Mouse (Mus musculus) thymus, postnatal 0 days (tissue): ENCODE results near the gene Gp1ba. TPM values are rescaled to one million over a fixed set of nuclear protein-coding genes. Genes with fewer than 3 reads are reported as not detected.

ENCODE experiments used
- DNase-seq: peaks from one replicate; pipeline ENCODE4 v3.0.0-alpha.2; 2015; ENCODE audit warnings: low spot score
- polyA plus RNA-seq: library from polyadenylated mRNA; unstranded; fragments of >200 nt; fragmentation: Nextera tagmentation; extraction: Ambion mirVana; gene quantifications from 2 replicates; pipeline ENCODE4 v1.2.1, GENCODE M21; 2015

Gene Gp1ba
- polyA plus RNA-seq, 1 experiment from 2014 or later: 0.13 TPM

GRCm38 (mm10) chr11:70628431-70628830 lies 10.5 kb upstream of the Gp1ba start:
- no peak for DNase-seq

DNA sequence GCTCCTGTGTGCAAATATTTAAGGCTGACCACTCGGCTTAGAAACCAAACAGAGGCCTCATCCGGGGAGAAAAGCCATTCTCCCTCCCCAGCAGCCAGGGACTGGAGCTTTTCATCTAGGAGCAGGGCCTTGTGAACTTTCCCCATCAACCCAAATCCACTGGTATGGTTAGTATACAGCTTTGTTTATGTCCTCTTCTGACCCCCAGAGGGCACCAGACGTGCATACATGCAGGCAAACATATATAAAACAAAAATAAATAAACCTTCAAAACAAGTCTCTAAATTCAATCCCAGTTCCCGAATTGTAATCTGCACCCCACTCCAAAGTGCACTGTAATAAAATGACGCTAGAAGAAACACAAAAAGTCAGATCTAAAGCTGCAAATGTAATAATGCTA lies 9.4 kb upstream of the Gp1ba start:
- DNase-seq: peak; percentile 59

DNA sequence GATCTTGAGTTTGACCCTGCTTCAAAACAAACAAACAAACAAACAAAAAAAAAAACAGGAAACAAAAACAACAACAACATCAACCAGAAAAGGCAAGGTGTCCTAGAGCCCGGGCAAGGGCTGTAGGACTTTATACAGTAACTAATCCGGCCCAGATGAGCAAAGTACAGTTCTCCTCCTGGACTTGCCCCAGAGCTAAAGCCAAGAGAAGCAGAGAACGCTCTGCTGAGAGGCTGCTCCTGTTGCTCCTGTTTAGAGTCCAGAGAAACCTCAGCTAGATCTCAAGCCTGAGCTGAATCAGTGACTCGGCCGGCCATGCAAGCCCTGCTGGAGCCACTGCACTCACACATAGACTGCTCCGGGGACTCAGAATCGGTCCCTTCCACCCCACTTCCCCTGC lies 8.8 kb upstream of the Gp1ba start:
- DNase-seq: no peak

DNA sequence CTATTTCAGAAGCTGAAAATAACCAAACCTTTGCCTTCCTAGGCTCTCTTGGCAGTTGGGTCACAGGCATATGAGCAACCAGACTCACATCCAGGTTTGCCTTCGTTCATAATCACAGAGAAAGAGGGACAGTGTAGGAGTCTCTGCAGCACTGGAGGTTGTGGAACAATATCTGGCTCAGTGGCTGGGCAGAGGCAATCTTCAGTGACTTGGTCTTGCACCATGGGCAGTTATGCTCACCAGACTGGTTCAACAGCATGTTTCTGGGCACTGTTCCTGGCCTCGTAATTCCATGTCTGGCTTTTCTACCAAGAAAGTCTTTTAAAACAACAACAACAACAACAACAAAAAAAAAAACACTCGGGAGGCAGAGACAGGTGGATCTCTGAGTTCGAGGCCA lies 3.3 kb upstream of the Gp1ba start:
- no peak for DNase-seq

DNA sequence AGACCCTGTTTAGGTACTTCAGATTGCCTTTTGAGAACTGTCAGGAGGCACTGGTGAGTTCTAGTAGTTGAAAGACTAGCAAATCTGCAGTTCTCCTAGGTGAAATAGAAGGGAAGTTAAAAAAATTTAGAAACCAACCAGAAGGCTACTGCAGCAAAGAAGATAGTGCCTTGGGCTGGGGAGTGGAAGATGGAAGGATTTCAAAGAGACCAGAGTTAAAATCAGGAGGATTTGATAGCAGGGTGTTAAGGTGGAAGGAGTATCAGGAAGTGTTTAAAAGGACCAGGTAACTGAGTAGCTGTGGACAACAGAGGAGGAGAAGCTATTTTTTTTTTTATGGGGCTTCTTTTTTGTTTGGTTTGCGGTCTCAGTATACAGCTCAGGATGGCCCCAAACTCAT lies 1.2 kb upstream of the Gp1ba start:
- no peak for DNase-seq

DNA sequence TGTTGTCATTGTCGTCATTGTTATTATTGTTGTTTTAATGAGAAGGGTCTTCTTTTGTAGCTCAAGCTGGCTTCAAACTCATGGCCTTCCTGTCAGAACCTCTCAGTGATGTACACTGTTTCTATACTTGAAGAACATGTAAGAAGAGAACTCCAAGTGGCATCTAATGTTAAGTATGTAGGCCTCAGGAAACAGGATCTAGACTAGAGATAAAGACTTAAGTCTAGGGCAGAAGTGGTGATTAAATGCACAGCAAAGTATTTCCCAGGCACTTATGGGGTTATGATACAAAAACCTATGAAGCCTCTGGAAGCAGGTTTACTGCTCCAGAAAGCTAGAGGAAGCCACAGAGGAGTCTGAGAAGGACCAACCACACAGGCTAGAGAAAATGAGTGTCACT lies 629 bp upstream of the Gp1ba start:
- DNase-seq: no peak

GRCm38 (mm10) chr11:70639976-70640375 lies 1.1 kb downstream of the Gp1ba start:
- no peak for DNase-seq

GRCm38 (mm10) chr11:70641241-70641640 lies 2.3 kb downstream of the Gp1ba start:
- no peak for DNase-seq

DNA sequence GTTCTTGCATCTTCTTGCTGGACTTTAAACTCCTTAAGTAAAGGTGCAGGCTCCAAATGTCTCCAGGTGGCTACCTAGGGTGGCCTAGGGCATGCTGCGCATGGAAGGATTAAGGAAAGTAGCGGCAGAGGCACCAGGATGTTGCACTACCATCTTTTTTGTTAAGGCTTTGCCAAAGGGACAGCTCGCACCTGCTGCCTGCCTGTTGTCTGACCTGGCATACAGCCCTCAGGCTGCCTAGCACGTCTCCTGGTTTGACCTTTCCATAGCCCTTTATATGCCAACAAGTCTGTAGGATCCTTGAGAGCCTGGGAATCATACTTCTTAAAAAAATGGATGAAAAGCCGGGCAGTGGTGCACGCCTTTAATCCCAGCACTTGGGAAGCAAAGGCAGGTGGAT lies 4.1 kb downstream of the Gp1ba start:
- no peak for DNase-seq

DNA sequence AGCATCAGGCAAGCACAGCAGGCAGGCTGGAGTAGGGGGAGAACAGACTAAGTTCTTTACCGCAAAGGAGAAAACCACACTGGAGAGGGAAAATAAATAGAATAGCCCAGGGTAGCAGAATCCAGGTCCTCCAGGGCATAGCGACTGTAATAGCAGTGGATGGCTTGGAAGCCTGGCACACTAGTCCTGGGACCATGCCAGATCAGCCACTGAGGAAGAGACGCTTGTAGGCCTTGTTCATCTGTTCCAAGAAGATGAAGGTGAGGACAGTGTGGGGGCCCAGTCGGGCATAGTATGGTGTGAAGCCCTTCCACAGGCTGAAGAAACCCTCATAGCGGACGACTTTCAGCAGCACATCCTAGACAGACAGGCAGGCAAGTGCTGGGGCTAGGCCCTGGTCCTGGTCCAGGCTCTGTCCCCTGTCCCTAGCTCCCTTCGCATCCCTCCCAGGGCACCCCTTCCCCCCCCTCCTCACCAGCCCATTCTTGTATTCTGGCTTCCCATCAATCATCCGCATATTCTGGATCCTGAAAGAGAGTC lies 5.7 kb downstream of the Gp1ba start:
- no peak for DNase-seq

DNA sequence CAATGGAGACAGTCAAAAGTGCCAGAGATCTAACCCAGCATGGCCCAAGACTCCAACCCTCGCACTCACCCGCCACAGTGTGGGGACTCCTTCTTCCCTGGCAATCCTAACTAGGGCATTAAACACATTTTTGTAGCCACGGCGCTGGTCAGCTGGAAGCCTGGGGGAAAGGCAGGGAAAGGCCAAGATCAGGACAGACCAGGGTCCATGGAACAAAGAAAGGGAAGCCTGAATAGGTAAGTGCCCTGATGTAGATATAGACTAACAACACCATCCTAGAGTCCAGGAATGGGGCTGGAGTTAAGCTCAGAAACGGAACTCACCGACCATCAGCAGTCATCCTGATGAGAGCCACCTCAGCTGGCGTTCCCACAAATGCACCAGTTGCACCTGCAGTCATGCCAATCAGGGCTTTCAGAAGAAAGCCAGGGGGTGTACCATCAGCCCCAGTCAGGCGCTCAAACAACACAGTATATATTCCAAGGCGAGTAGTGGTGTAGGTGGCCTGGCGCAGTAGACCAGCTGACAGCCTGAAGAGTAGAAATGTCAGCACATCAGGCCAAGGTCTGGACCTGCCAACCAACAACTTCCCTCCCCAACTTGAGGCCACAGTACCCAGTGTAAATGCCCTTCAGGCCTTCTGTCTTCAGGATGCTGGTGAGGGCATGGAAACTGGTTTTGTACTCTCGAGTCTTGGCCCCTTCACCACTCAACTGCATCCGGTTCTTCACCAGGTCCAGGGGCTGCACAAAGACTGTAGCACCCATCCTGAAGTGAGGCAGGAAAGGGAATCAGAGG lies 6.7 kb downstream of the Gp1ba start:
- no peak for DNase-seq

DNA sequence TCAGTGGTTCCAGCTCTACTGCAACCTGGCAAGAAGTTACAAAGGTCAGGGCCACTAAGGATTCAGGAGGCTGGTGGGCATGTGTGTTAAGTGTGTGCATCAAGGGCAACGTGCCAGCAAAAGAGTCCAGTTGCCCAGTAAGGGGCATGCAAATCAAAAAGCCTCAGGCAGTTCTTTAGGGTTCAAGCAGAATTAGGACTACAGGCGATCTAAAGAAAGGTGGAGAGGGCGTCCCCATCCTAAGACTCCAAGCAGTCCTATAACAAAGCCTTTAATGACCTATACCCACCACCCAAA lies 7.3 kb downstream of the Gp1ba start:
- no peak for DNase-seq

GRCm38 (mm10) chr11:70646691-70647650 lies 8.0 kb downstream of the Gp1ba start, which contains the start of the genes Rnf167 and Slc25a11:
TSS of gene Rnf167 (plus strand) at chr11:70647235.
TSS of gene Slc25a11 (minus strand) at chr11:70647479.
- peak; percentile 99 for DNase-seq

DNA sequence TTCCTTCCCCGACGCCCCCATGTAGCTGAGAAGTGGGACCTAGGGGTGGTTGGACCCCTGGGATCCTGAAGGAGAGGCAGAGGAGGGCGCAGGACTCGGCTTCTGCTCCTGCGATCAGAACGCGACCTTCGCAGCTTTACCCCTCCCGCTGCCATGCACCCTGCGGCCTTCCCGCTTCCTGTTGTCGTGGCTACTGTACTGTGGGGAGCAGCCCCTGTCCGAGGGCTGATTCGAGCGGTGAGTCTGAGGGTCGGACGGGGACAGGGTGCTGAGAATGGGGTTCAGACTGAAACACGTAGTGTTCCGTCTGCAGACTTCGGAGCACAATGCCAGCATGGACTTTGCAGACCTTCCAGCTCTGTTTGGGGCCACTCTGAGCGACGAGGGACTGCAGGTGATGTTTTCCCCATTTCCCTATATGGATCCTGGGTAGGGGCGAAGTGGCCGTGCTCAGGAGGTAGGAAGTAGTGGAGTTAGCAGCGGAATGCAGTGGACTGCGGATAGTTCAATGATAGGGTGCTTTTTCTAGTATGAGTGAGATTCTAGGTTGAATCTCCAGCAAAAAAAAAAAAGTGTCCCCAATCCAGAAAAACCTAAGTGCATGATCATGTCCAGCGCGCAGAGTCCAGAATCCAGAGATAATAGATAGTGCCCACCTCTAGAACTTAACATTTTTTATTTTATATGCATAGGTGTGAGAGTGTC lies 8.9 kb downstream of the Gp1ba start:
- DNase-seq: no peak

GRCm38 (mm10) chr11:70648512-70648911 lies 9.6 kb downstream of the Gp1ba start:
- no peak for DNase-seq

DNA sequence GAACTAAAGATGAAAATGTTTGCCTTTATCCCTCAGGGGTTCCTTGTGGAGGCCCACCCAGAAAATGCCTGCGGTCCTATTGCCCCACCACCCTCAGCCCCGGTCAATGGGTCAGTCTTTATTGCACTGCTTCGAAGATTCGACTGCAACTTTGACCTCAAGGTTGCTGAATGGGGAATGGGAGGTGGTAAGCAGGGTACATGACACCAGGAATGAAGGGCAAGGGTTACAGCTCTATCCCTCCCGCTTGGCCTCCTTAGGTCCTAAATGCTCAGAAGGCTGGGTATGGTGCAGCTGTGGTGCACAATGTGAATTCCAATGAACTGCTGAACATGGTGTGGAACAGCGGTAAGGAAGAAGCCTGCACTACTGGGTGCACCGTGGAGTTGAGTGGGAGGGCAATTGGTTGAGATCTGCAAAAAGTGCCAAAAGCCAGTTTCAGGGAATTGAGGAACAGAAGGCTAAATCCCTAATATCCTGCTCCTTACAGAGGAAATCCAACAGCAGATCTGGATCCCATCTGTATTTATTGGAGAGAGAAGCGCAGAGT lies 10.3 kb downstream of the Gp1ba start:
- DNase-seq: no peak

DNA sequence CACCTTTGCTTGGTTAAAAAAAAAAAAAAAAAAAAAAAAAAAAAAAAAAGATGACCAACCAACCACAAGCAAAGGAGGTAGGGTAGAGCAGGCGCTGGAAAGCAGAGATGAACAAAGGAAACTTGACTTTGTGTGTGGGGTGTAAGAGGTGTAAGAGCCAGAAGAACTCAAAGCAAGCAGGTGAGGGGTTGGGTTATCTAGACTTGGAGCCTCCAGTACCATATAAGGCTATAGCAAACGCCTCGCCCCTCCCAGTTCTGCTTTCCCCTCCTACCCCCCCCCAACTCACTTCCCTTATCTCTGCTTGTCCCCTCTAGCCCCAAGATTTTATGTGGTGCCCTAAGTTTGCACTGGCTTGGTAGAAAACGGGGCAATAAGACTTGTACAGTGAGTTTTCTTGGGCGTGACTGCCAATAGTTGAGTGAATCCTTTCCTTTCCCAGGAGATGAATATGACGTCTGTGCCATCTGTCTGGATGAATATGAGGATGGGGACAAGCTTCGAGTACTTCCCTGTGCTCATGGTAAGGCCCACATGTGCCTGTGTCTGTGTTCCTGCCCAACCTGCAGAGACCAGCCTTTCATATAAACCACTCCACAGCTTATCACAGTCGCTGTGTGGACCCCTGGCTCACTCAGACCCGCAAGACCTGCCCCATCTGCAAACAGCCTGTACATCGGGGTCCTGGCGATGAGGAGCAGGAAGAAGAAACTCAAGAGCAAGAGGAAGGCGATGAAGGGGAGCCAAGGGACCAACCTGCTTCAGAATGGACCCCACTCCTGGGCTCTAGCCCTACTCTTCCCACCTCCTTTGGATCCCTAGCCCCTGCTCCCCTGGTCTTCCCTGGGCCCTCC lies 11.6 kb downstream of the Gp1ba start:
- DNase-seq: peak; percentile 68

DNA sequence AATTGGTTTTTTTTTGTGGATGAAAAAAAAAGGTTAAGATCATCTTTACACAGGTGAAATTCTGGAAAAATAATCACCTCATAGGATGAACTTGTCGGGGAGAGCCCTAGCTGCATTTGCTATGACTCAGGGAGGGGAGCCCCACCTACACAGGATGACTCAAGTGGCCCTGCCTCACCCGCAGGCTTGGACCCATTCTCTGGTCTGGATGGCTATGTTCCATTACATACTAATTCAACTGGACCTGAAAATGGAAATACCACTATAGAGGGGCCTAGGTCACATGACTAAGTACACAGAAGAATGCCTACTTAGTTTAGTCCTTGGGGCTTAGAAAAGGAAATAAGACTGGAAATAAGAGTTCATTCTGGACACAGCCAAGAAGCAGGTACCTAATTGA lies 12.5 kb downstream of the Gp1ba start:
- DNase-seq: no peak

- peak; percentile 81 for DNase-seq
Measured at GRCm38 (mm10) chr11:70652029-70652883, 13.3 kb downstream of the Gp1ba start.
